Mouse (Mus musculus) skeletal muscle tissue, postnatal 0 days (tissue): Measurements from ENCODE around the gene Enpp5. TPM values are rescaled to one million over a fixed set of nuclear protein-coding genes. Genes with fewer than 3 reads are reported as not detected.

Source experiments
- polyA plus RNA-seq: library from polyadenylated mRNA; unstranded; fragments of >200 nt; fragmentation: Nextera tagmentation; extraction: Ambion mirVana; gene quantifications from 2 replicates; pipeline ENCODE4 v1.2.1, GENCODE M21; 2015

The Enpp5 gene
- polyA plus RNA-seq = 5.1 and 7.4 TPM in 2 replicates

DNA sequence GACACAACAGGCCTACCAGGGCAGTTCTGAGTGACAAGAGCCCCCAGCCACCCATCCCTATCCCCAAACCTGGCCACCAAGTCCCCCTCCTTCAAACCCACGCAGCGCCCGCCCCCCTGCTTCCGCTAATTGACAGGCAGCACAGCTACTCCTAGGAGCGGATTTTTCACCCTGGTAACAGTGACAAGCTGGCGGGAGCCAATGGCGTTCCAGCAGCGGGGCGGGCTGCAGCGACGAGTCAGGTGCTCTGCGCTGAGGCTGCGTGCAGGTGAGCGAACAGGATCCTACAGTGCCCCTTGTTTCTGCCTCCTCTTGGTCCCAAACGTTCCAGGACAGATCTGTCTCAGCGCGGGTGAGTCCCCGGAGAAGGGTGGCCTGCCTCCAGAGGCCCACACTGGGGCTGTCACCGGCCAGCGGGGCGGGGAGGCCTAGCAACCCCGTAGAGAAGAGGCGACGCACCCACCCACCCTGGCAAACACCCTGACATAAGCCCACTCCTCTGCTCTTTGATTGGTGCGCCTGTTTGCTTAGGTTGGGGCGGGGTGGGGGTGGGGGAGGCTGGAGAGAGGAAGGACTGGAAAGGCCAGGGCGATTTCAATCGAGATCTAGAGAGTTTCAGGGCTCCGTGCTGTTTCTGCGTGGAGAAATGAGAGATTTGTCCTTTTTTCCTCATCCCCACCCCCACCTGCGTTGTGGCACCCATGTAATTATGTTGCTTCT, at the start of gene Enpp5:
TSS of gene Enpp5 (plus strand) at position 183 of the 720 bp plus-strand sequence.

DNA sequence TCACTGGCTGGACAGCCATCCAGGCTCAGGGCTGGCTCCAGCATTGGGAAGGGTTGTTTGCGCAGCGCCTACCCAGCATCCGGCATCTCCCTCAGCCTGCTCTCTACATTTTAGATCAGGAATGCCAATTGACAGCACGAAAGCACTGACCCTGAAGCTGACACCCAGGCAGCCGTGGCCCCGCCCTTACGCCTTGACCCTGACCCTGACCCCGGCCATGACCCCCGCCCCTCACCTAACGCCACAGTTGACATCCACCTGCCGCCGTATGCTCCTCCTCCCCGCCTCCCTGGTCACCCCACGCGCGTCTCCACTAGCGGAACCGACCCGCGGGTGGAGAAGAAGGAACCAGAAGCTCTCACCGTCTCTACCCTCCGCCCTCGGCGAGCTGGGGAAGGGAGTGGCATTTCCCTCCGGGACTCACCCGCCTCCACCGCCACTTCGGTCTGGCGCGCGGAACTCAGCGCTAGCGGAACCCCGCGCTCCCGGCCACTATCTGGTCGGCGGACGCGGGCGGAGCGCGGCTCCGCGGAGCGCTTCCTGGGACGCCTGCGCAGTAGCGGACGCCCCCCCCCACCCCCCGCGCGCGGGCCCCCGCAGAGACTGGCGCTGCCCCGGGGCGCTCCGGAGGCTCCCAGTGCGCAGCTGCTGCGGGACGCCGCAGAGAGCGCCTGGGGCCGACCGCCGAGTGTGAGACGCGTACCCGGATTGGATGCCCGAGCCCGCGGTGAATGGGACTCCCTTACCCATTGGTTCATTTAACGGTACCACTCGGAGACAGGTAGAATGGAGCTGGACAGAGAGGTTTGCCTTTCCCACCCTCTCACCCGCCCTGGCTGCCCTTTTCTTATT, 26.9 kb downstream of the Enpp5 start, which contains the start of gene Enpp4:
TSS of gene Enpp4 (minus strand) at position 523 of the 852 bp plus-strand sequence.

Other genes starting within 250 kb of the Enpp5 start
- 4.9 and 6.0 TPM in 2 replicates for gene Enpp4, start 27.0 kb downstream of the Enpp5 start, polyA plus RNA-seq
- 6.2 and 7.8 TPM in 2 replicates for gene Clic5, start 109.8 kb downstream of the Enpp5 start, polyA plus RNA-seq